Mouse (Mus musculus) liver, embryonic 16.5 days (tissue): Measurements from ENCODE around the gene Gm28308. TPM values are rescaled to one million over a fixed set of nuclear protein-coding genes. Genes with fewer than 3 reads are reported as not detected.

Experiments
- ATAC-seq: fragments of 200-750 bp; cut with Nextera tagmentation; 2 replicates; pipeline ENCODE4 v1.8.0; 2017; ENCODE audit warnings: low read depth, mild to moderate bottlenecking, moderate number of reproducible peaks, moderate library complexity
- H3K27ac ChIP-seq: fragments of 300-500 bp; sonication (generic); 2 replicates; pipeline ENCODE4 v1.5.1; 2014; ENCODE audit warnings: mild to moderate bottlenecking, low read length
- H3K27me3 ChIP-seq: fragments of 300-500 bp; sonication (generic); 2 replicates; pipeline ENCODE4 v1.6.1; 2014; ENCODE audit warnings: low read depth, low read length, mixed read lengths; ENCODE audit not compliant: control insufficient read depth, insufficient read depth
- H3K36me3 ChIP-seq: fragments of 300-500 bp; sonication (generic); 2 replicates; pipeline ENCODE4 v1.6.1; 2014; ENCODE audit warnings: mild to moderate bottlenecking; ENCODE audit not compliant: control insufficient read depth, insufficient read depth
- H3K4me1 ChIP-seq: fragments of 300-500 bp; sonication (generic); 2 replicates; pipeline ENCODE4 v1.6.1; 2014; ENCODE audit warnings: low read depth, low read length, mixed read lengths; ENCODE audit not compliant: control insufficient read depth
- H3K4me2 ChIP-seq: fragments of 300-500 bp; sonication (generic); 2 replicates; pipeline ENCODE4 v1.6.1; 2014; ENCODE audit warnings: low read depth, low read length, mixed read lengths
- H3K4me3 ChIP-seq: fragments of 300-500 bp; sonication (generic); 2 replicates; pipeline ENCODE4 v1.5.1; 2014; ENCODE audit warnings: low read depth, mild to moderate bottlenecking, low read length
- H3K9ac ChIP-seq: fragments of 300-500 bp; sonication (generic); 2 replicates; pipeline ENCODE4 v1.6.1; 2014; ENCODE audit warnings: low read depth, low read length
- H3K9me3 ChIP-seq: fragments of 300-500 bp; sonication (generic); replicated peaks from 2 replicates; pipeline ENCODE4 v1.6.1; 2016; ENCODE audit warnings: low read length; ENCODE audit not compliant: control insufficient read depth
- WGBS: fragments of 180-500 bp; shearing (Covaris S2); extraction: QIAGEN DNeasy Blood & Tissue Kit; methylation state at CpG from one replicate; pipeline ENCODE4 v1.1.7; 2014; ENCODE audit not compliant: insufficient replicate concordance; 5-methylcytosine and 5-hydroxymethylcytosine counted together
- polyA plus RNA-seq: library from polyadenylated mRNA; unstranded; fragments of >200 nt; fragmentation: Nextera tagmentation; extraction: Ambion mirVana; gene quantifications from 2 replicates; pipeline ENCODE4 v1.2.1, GENCODE M21; 2015

Gm28308 gene
- polyA plus RNA-seq, 1 experiment from 2014 or later: not detected

- Histone ChIP-seq H3K9ac (no peak overlapping the region), H3K27me3 (peaks cover 84% of the 10 kb centered on the region), H3K4me2 (no peak overlapping the region), H3K27ac (no peak overlapping the region), H3K4me3 (no peak overlapping the region), H3K36me3 (no peaks in the 10 kb centered on the region), H3K9me3 (no peaks in the 10 kb centered on the region), H3K4me1 (no peaks in the 10 kb centered on the region)
- ATAC-seq: no peak
- WGBS: 1% methylated on average over 59 of the region's 59 CpGs
Measured at GRCm38 (mm10) chr6:52253511-52254500, 40.7 kb upstream of the Gm28308 start.

GRCm38 (mm10) chr6:52252775-52253376 lies 39.7 kb upstream of the Gm28308 start:
- no peak overlapping the region for H3K9ac ChIP-seq
- H3K36me3 ChIP-seq: no peaks in the 10 kb centered on the region
- no peak overlapping the region for H3K4me3 ChIP-seq
- H3K4me1 ChIP-seq: no peaks in the 10 kb centered on the region
- peaks cover 84% of the 10 kb centered on the region for H3K27me3 ChIP-seq
- no peak overlapping the region for H3K27ac ChIP-seq
- no peak for ATAC-seq
- H3K9me3 ChIP-seq: no peaks in the 10 kb centered on the region
- H3K4me2 ChIP-seq: no peak overlapping the region
- WGBS: under 1% methylated on average over 35 of the region's 35 CpGs

- H3K4me2 ChIP-seq: no peak overlapping the region
- no peak overlapping the region for H3K9ac ChIP-seq
- 3% methylated on average over 24 of the region's 24 CpGs for WGBS
- H3K27ac ChIP-seq: no peak overlapping the region
- H3K27me3 ChIP-seq: peaks cover 85% of the 10 kb centered on the region
- H3K4me1 ChIP-seq: no peaks in the 10 kb centered on the region
- H3K36me3 ChIP-seq: no peaks in the 10 kb centered on the region
- ATAC-seq: no peak
- H3K4me3 ChIP-seq: no peak overlapping the region
- H3K9me3 ChIP-seq: no peaks in the 10 kb centered on the region
Measured at GRCm38 (mm10) chr6:52252016-52252774, 39.1 kb upstream of the Gm28308 start.

- H3K9ac ChIP-seq: no peak overlapping the region
- no peak for ATAC-seq
- no peak overlapping the region for H3K27ac ChIP-seq
- no peaks in the 10 kb centered on the region for H3K4me1 ChIP-seq
- H3K27me3 ChIP-seq: peaks cover 87% of the 10 kb centered on the region
- no peaks in the 10 kb centered on the region for H3K36me3 ChIP-seq
- H3K4me2 ChIP-seq: no peak overlapping the region
- 9% methylated on average over 7 of the region's 7 CpGs for WGBS
- no peak overlapping the region for H3K4me3 ChIP-seq
- H3K9me3 ChIP-seq: no peaks in the 10 kb centered on the region
Measured at GRCm38 (mm10) chr6:52251177-52251879, 38.2 kb upstream of the Gm28308 start.

- WGBS: 0% methylated on average over 4 of the region's 4 CpGs
- Histone ChIP-seq H3K9me3 (no peaks in the 10 kb centered on the region), H3K4me2 (no peak overlapping the region), H3K9ac (no peak overlapping the region), H3K4me1 (no peaks in the 10 kb centered on the region; the same call in 1 of the 2 replicates), H3K27me3 (peaks cover 95% of the 10 kb centered on the region), H3K4me3 (no peak overlapping the region), H3K36me3 (no peaks in the 10 kb centered on the region), H3K27ac (no peak overlapping the region)
- ATAC-seq: no peak
Measured at GRCm38 (mm10) chr6:52249826-52250225, 36.7 kb upstream of the Gm28308 start.

- Histone ChIP-seq H3K4me3 (no peak overlapping the region), H3K4me2 (no peak overlapping the region), H3K27me3 (peaks cover 98% of the 10 kb centered on the region), H3K9me3 (no peaks in the 10 kb centered on the region), H3K9ac (no peak overlapping the region), H3K36me3 (no peaks in the 10 kb centered on the region), H3K4me1 (no peaks in the 10 kb centered on the region; the same call in 1 of the 2 replicates), H3K27ac (no peak overlapping the region)
- WGBS: 2% methylated on average over 16 of the region's 16 CpGs
- ATAC-seq: no peak
Measured at GRCm38 (mm10) chr6:52249415-52249738, 36.2 kb upstream of the Gm28308 start.

- Histone ChIP-seq H3K4me2 (no peak overlapping the region), H3K27ac (no peak overlapping the region), H3K36me3 (no peaks in the 10 kb centered on the region), H3K4me3 (no peak overlapping the region), H3K9me3 (no peaks in the 10 kb centered on the region), H3K9ac (no peak overlapping the region), H3K4me1 (no peaks in the 10 kb centered on the region; the same call in 1 of the 2 replicates), H3K27me3 (peaks cover 98% of the 10 kb centered on the region)
- no peak for ATAC-seq
- 1% methylated on average over 27 of the region's 27 CpGs for WGBS
Measured at GRCm38 (mm10) chr6:52248638-52249414, 35.7 kb upstream of the Gm28308 start.
